Mouse (Mus musculus): ENCODE data around the gene Fgd2.
"Not testable (repeated sequence)": the region's sequence is repeated elsewhere in the genome, so short reads cannot be mapped to it uniquely, and the experiment has no call there.

GRCm38 (mm10) chr17:29394761-29395160 is 34.0 kb downstream of the Fgd2 start:
- TF ChIP-seq GATA1 (IDR thresholded peaks at IDR 0.05; ENCODE audit: borderline replicate concordance, low read length); FLI1 (IDR thresholded peaks at IDR 0.05; ENCODE audit: low read length): not testable (repeated sequence)
